Mouse (Mus musculus): ENCODE measurements around the gene Gjb6.

Gene Gjb6

GRCm38 (mm10) chr14:57084180-57084668 is 49.2 kb downstream of the Gjb6 start:
- peak; percentile 54 for DNase-seq

GRCm38 (mm10) chr14:57082863-57083262 is 50.5 kb downstream of the Gjb6 start:
- DNase-seq: no peak

- peak; percentile 6 for DNase-seq
These were observed 57.9 kb downstream of the Gjb6 start for GRCm38 (mm10) chr14:57075537-57075936.
